Mouse (Mus musculus): ENCODE results near the gene Plek2.

- TF ChIP-seq CTCF (IDR thresholded peaks at IDR 0.05; ENCODE audit: control insufficient read depth, insufficient read depth, insufficient replicate concordance, low read depth, low read length) (no peak), POLR2A (IDR thresholded peaks at IDR 0.05; ENCODE audit: control insufficient read depth, low read depth, low read length) (no peak)
Measured at GRCm38 (mm10) chr12:78947161-78947560, 40.4 kb upstream of the Plek2 start.

Measured in testis, adult 2 months (tissue).